Mouse (Mus musculus): ENCODE measurements around the gene Cyp2w1. TPM values are rescaled to one million over a fixed set of nuclear protein-coding genes. Genes with fewer than 3 reads are reported as not detected.

The Cyp2w1 gene
- polyA plus RNA-seq, 1 experiment from 2014 or later: not detected

- no peaks in the 10 kb centered on the region for H3K9me3 ChIP-seq
- WGBS: 89% methylated on average over 4 of the region's 4 CpGs
- no peak overlapping the region for H3K4me3 ChIP-seq
- peaks cover 1% of the 10 kb centered on the region; the same call in 1 of the 2 replicates for H3K27me3 ChIP-seq (ENCODE audit: insufficient read depth, poor library complexity, severe bottlenecking)
- no peak for DNase-seq (ENCODE audit: low spot score)
- H3K4me1 ChIP-seq (replicated peaks): peaks cover 10% of the 10 kb centered on the region; the same call in 1 of the 2 replicates
- H3K36me3 ChIP-seq: peaks cover 63% of the 10 kb centered on the region
- H3K27ac ChIP-seq: no peak overlapping the region
Observed at GRCm38 (mm10) chr5:139335634-139336033, 16.8 kb upstream of the Cyp2w1 start.

- Histone ChIP-seq H3K27ac (no peak overlapping the region), H3K4me3 (no peak overlapping the region), H3K9me3 (no peaks in the 10 kb centered on the region), H3K36me3 (peaks cover 84% of the 10 kb centered on the region), H3K27me3 (ENCODE audit: insufficient read depth, poor library complexity, severe bottlenecking) (no peaks in the 10 kb centered on the region), H3K4me1 (replicated peaks) (peaks cover 8% of the 10 kb centered on the region; the same call in 1 of the 2 replicates)
- 73% methylated on average over 13 of the region's 13 CpGs for WGBS
- DNase-seq (ENCODE audit: low spot score): no peak
Observed at GRCm38 (mm10) chr5:139337826-139338370, 14.5 kb upstream of the Cyp2w1 start.

DNA sequence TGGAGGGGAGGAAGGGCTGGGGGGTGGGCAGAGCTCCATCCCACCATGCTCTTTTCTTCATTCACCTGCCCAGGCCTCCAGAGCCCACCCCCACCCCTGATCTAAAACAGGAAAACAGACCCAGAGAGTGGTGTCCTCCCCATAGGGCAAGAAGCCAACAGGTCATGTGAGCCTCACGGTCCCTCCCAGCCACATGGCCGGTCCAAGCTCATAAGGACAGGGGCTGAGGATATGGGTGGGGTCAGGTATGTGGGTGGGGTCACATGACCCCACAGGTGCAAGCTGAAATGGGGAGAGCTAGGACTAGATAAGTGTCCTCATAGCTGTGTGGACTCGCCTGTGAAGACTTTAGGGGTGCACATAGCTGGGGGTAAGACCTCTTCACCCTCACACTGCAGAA lies 14.0 kb upstream of the Cyp2w1 start:
- Histone ChIP-seq H3K4me3 (no peak overlapping the region), H3K9me3 (no peaks in the 10 kb centered on the region), H3K4me1 (replicated peaks) (peaks cover 10% of the 10 kb centered on the region), H3K27me3 (ENCODE audit: insufficient read depth, poor library complexity, severe bottlenecking) (no peaks in the 10 kb centered on the region), H3K27ac (no peak overlapping the region), H3K36me3 (peaks cover 86% of the 10 kb centered on the region)
- no peak for DNase-seq (ENCODE audit: low spot score)
- WGBS: 88% methylated on average over 3 of the region's 3 CpGs

DNA sequence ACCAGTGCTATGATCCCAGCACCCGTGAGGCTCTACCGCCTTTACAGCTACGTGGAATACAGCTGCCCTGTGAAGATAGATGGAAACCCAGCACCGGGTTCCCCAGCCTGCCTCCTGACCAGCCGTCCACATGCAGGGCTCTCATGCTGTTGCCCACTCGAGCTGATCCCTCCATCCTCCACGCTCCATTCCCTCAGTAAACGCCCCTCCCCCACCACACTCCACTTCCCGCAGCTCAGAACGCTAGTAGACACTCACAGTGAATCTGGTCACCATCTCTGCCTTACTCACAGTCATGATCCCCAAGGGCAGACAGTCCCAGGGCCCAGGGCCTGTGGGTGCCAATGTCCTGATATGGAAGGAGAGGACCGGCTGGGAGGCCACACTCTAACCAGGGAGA lies 13.5 kb upstream of the Cyp2w1 start:
- Histone ChIP-seq H3K27ac (no peak overlapping the region), H3K36me3 (peaks cover 86% of the 10 kb centered on the region), H3K4me1 (replicated peaks) (peaks cover 15% of the 10 kb centered on the region), H3K9me3 (no peaks in the 10 kb centered on the region), H3K27me3 (ENCODE audit: insufficient read depth, poor library complexity, severe bottlenecking) (no peaks in the 10 kb centered on the region), H3K4me3 (no peak overlapping the region)
- 82% methylated on average over 11 of the region's 11 CpGs for WGBS
- no peak for DNase-seq (ENCODE audit: low spot score)

GRCm38 (mm10) chr5:139344021-139344686 lies 8.3 kb upstream of the Cyp2w1 start:
- peaks cover 37% of the 10 kb centered on the region for H3K36me3 ChIP-seq
- peak; percentile 85 for DNase-seq (ENCODE audit: low spot score)
- peaks cover 10% of the 10 kb centered on the region; the same call in 1 of the 2 replicates for H3K27me3 ChIP-seq (ENCODE audit: insufficient read depth, poor library complexity, severe bottlenecking)
- WGBS: 10% methylated on average over 12 of the region's 12 CpGs
- peak overlapping the region; percentile 89 for H3K4me3 ChIP-seq
- no peaks in the 10 kb centered on the region for H3K9me3 ChIP-seq
- peaks cover 27% of the 10 kb centered on the region for H3K4me1 ChIP-seq (replicated peaks)
- H3K27ac ChIP-seq: peak overlapping the region; percentile 92

GRCm38 (mm10) chr5:139344687-139345363 lies 7.6 kb upstream of the Cyp2w1 start:
- peaks cover 30% of the 10 kb centered on the region for H3K36me3 ChIP-seq
- DNase-seq (ENCODE audit: low spot score): peak; percentile 96
- WGBS: under 1% methylated on average over 33 of the region's 33 CpGs
- peaks cover 10% of the 10 kb centered on the region; the same call in 1 of the 2 replicates for H3K27me3 ChIP-seq (ENCODE audit: insufficient read depth, poor library complexity, severe bottlenecking)
- H3K4me3 ChIP-seq: peak overlapping the region; percentile 89
- H3K9me3 ChIP-seq: no peaks in the 10 kb centered on the region
- H3K4me1 ChIP-seq (replicated peaks): peaks cover 25% of the 10 kb centered on the region
- H3K27ac ChIP-seq: peak overlapping the region; percentile 92

DNA sequence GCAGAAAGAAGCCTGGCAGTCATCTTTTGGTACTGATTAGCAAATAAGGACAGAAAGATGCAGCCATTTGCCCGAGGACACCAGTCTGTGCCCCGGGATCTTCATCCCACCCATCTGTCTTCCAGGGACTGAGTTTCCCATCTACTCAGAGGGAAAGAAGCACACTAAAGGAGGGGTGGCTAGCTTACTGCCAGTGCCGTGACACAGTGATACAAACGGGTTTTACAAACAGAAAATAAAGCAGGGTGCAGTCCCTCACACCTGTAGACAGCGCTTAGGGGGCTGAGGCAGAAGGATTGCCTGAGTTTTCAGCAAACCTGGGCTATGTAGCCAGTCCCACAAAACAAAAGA lies 7.1 kb upstream of the Cyp2w1 start:
- no peak for DNase-seq (ENCODE audit: low spot score)
- peak overlapping the region; percentile 89 for H3K4me3 ChIP-seq
- WGBS: 12% methylated on average over 5 of the region's 5 CpGs
- no peaks in the 10 kb centered on the region for H3K9me3 ChIP-seq
- H3K36me3 ChIP-seq: peaks cover 25% of the 10 kb centered on the region
- peaks cover 25% of the 10 kb centered on the region for H3K4me1 ChIP-seq (replicated peaks)
- H3K27me3 ChIP-seq (ENCODE audit: insufficient read depth, poor library complexity, severe bottlenecking): peaks cover 10% of the 10 kb centered on the region; the same call in 1 of the 2 replicates
- H3K27ac ChIP-seq: peak overlapping the region; percentile 92

DNA sequence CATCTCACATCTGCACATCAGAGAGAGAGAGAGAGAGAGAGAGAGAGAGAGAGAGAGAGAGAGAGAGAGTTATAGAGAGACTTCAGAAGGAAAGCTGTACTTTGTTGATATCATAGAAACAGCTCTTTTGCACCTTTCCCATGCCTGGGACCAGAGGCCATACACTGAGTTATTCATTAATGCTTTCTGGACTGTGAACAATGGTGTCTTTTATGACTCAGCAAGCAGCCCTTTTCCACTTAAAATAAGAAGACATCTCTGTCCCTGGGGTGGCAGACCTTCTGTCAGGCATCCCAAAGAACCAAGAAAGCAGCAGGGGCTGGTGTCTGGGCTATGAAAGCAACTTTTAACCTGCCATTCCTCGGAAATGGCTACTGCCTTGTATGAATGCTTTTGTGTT lies 5.2 kb upstream of the Cyp2w1 start:
- Histone ChIP-seq H3K27me3 (ENCODE audit: insufficient read depth, poor library complexity, severe bottlenecking) (peaks cover 27% of the 10 kb centered on the region), H3K4me3 (no peak overlapping the region), H3K4me1 (replicated peaks) (peaks cover 38% of the 10 kb centered on the region), H3K9me3 (no peaks in the 10 kb centered on the region), H3K27ac (no peak overlapping the region), H3K36me3 (peaks cover 8% of the 10 kb centered on the region)
- WGBS: 43% methylated on average over 1 of the region's 1 CpGs
- no peak for DNase-seq (ENCODE audit: low spot score)

DNA sequence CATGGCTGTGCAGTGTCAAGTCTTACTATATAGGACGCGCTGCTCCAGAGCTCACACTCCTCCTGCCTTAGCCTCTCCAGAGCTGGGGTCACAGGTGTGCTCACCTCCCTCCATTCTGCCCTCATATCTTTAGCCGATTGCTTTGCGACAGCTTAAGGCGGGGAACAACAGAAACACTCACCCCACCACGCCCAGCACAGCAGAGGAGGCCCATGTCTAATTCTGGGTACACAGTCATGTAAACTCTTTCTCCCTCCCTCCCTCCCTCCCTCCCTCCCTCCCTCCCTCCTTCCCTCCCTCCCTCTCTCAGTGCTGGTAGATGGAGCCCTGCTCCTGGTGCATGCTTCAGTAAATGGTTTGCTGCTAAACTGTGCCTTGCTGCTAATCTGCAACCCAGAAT lies 2.7 kb upstream of the Cyp2w1 start:
- WGBS: 88% methylated on average over 6 of the region's 6 CpGs
- Histone ChIP-seq H3K36me3 (no peaks in the 10 kb centered on the region), H3K4me3 (no peak overlapping the region), H3K9me3 (no peaks in the 10 kb centered on the region), H3K4me1 (replicated peaks) (peaks cover 26% of the 10 kb centered on the region), H3K27me3 (ENCODE audit: insufficient read depth, poor library complexity, severe bottlenecking) (peaks cover 33% of the 10 kb centered on the region), H3K27ac (no peak overlapping the region)
- no peak for DNase-seq (ENCODE audit: low spot score)

GRCm38 (mm10) chr5:139351134-139351533 lies 1.3 kb upstream of the Cyp2w1 start, which contains the start of gene Cox19:
TSS of gene Cox19 (minus strand) at chr5:139351418.
- H3K4me3 ChIP-seq: no peak within 1 kb of the TSS
- H3K36me3 ChIP-seq: no peaks in the 10 kb centered on the region
- H3K9me3 ChIP-seq: no peaks in the 10 kb centered on the region
- no peak within 1 kb of the TSS for H3K27ac ChIP-seq
- no peak for DNase-seq (ENCODE audit: low spot score)
- 56% methylated on average over 5 of the region's 5 CpGs for WGBS
- peaks cover 24% of the 10 kb centered on the region for H3K4me1 ChIP-seq (replicated peaks)
- H3K27me3 ChIP-seq (ENCODE audit: insufficient read depth, poor library complexity, severe bottlenecking): peaks cover 31% of the 10 kb centered on the region

GRCm38 (mm10) chr5:139351628-139352027 lies 789 bp upstream of the Cyp2w1 start:
- 45% methylated on average over 8 of the region's 8 CpGs for WGBS
- Histone ChIP-seq H3K27ac (no peak overlapping the region), H3K4me1 (replicated peaks) (peaks cover 22% of the 10 kb centered on the region), H3K27me3 (ENCODE audit: insufficient read depth, poor library complexity, severe bottlenecking) (peaks cover 26% of the 10 kb centered on the region), H3K9me3 (no peaks in the 10 kb centered on the region), H3K4me3 (no peak overlapping the region), H3K36me3 (no peaks in the 10 kb centered on the region)
- no peak for DNase-seq (ENCODE audit: low spot score)

DNA sequence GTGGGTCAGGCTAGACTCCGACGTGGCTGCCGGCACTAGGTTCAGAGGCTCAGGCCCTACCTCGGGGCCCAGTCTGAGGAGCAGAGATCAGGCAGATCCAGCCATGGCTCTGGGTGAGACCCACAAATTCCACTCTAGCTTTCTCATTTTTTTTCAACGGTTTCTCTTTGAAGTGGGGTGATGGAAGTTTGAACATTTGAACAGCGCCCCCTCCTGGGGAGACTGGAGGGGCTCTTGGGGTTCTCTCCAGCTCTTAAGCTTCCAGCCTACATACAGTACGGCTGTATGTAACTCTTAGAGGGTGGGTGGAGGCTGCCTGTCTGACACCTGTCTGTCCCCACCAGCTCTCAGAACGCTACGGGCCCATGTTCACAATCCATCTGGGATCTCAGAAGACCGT lies 1.1 kb downstream of the Cyp2w1 start:
- H3K27ac ChIP-seq: no peak overlapping the region
- peaks cover 20% of the 10 kb centered on the region for H3K4me1 ChIP-seq (replicated peaks)
- no peaks in the 10 kb centered on the region for H3K9me3 ChIP-seq
- H3K27me3 ChIP-seq (ENCODE audit: insufficient read depth, poor library complexity, severe bottlenecking): peaks cover 22% of the 10 kb centered on the region; the same call in 1 of the 2 replicates
- H3K36me3 ChIP-seq: peaks cover 8% of the 10 kb centered on the region; the same call in 1 of the 2 replicates
- DNase-seq (ENCODE audit: low spot score): peak; percentile 35
- H3K4me3 ChIP-seq: no peak overlapping the region
- 62% methylated on average over 10 of the region's 10 CpGs for WGBS

DNA sequence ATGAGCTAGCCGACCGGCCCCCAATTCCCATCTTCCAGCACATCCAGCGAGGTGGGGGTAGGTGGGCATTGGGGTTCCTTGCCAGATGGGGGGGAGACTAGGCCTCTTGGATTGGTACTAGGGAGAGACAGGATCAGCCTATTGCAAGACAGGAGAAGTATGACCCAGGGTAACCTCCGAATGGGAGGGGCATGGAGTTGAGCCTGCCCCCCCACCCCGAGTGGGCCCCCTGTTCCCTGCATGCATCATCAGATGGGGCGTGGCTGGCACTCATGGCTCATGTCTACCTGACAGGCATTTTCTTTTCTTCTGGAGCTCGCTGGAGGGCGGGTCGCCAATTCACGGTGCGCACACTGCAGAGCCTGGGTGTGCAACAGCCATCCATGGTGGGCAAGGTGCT lies 1.5 kb downstream of the Cyp2w1 start:
- Histone ChIP-seq H3K27me3 (ENCODE audit: insufficient read depth, poor library complexity, severe bottlenecking) (peaks cover 22% of the 10 kb centered on the region; the same call in 1 of the 2 replicates), H3K4me3 (no peak overlapping the region), H3K9me3 (no peaks in the 10 kb centered on the region), H3K27ac (no peak overlapping the region), H3K4me1 (replicated peaks) (peaks cover 20% of the 10 kb centered on the region), H3K36me3 (peaks cover 8% of the 10 kb centered on the region; the same call in 1 of the 2 replicates)
- DNase-seq (ENCODE audit: low spot score): no peak
- 89% methylated on average over 11 of the region's 11 CpGs for WGBS

Measured in hindbrain, embryonic 10.5 days (tissue).